Mouse (Mus musculus): ENCODE results near the gene Ccdc148.

Gene Ccdc148

GRCm38 (mm10) chr2:58778986-58779495 is 381.4 kb downstream of the Ccdc148 start:
- DNase-seq (ENCODE audit: low read depth), result no peak

DNA sequence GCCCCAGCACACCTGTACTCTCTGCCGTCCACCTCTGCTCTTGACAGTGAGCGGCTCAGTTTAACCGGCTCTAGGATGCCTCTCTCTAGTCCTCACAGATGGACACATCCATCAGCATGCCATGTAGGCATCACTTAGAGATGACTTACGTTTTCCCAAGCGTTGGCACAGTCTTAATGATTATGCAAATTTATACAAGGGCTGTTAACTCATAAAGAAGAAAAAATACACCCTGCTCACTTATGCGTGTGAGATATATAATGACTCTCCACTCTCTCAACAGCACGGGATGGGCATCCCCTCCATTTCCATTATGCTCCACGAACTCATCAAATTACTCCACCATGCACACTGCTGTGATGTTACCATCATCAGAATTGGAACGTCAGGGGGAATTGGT is 386.6 kb downstream of the Ccdc148 start:
- no peak for DNase-seq (ENCODE audit: low read depth)
